Mouse (Mus musculus) stomach, postnatal 0 days (tissue): Measurements from ENCODE around the gene Zfhx3.

ENCODE experiments used
- CTCF ChIP-seq: IDR thresholded peaks from 2 replicates; pipeline ENCODE4 v1.5.1; 2016; ENCODE audit warnings: antibody characterized with exemption, low read depth, mild to moderate bottlenecking, moderate library complexity
- EP300 ChIP-seq: optimal IDR thresholded peaks from 2 replicates; pipeline ENCODE3; 2016; ENCODE audit warnings: antibody characterized with exemption

- no peak for TF ChIP-seq CTCF
- TF ChIP-seq EP300 = no peak
Measured at GRCm38 (mm10) chr8:108824049-108824448, 881.6 kb downstream of the Zfhx3 start.
